Mouse (Mus musculus) testis, postnatal 10 days (tissue): ENCODE results near the gene Prtn3.

ENCODE experiments used
- DNase-seq: peaks from one replicate; pipeline ENCODE4 v3.0.0; 2021; ENCODE audit warnings: low spot score

Prtn3 gene

GRCm38 (mm10) chr10:79910556-79910955 lies 36.3 kb downstream of the Prtn3 start, which contains the start of gene Gm26602:
Gene Gm26602, plus strand, starts transcription at chr10:79910856.
- no peak for DNase-seq

DNA sequence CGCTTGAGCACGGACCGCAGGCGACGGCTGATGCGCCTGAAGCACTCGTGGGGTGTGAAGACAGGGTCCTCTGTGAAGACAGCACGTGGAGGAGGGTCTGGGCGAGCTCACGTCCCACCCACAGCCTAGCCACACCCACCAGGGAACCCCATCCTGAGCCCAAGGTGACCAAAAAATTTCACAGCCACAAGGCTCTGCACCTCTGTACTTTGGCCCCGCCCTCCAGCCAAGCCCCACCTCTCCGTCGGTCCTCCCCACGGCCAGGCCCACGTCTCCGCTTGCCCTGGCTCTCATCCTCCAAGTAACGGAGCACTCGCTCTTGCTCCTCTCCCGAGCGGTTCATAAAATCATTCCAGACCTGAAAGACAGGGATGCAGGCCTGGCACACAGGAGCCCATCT lies 38.1 kb downstream of the Prtn3 start:
- no peak for DNase-seq

GRCm38 (mm10) chr10:79914131-79914947 lies 40.1 kb downstream of the Prtn3 start:
- DNase-seq = no peak

GRCm38 (mm10) chr10:79914948-79915596 lies 40.8 kb downstream of the Prtn3 start:
- no peak for DNase-seq

GRCm38 (mm10) chr10:79916081-79916480 lies 41.8 kb downstream of the Prtn3 start:
- DNase-seq = no peak

DNA sequence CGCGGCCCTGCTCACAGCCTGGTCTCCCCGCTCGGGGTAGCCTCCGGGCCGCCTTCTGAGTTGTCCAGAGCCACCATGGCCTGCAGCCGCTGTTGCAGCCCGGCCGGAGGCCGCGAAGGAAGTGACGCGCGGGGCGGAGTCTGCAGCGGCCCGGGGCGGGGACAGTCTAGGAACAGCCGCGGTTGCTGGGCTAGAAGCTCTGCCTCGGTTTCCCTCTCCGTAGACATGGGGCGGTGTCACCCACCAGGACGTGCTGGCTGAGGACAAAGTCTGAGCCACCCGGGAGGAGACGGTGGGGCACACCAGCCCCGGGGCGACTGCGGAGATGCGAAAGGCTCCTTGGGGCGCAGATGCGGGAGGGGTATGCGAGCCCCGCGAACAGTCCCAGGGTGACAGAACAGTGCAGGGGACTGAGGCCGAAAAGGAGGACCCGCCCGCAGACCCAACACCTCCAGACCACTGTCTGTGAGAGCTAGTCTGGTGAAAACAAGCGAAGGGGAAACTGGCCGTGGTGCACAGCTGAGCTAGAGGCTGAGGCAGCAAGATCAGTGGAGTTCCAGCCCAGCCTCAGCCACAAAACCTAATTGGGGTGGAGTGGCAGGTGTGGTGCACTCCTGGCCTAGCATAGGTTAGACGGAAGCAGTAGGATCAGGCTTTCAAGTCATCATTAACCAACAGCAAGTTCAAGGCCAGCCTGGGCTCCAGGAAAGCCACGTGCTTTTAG lies 42.7 kb downstream of the Prtn3 start, which contains the start of gene Kiss1r:
TSS of gene Kiss1r (plus strand) at position 164 of the 724 bp plus-strand sequence.
- peak; percentile 94 for DNase-seq

GRCm38 (mm10) chr10:79917532-79918100 lies 43.3 kb downstream of the Prtn3 start:
- no peak for DNase-seq

DNA sequence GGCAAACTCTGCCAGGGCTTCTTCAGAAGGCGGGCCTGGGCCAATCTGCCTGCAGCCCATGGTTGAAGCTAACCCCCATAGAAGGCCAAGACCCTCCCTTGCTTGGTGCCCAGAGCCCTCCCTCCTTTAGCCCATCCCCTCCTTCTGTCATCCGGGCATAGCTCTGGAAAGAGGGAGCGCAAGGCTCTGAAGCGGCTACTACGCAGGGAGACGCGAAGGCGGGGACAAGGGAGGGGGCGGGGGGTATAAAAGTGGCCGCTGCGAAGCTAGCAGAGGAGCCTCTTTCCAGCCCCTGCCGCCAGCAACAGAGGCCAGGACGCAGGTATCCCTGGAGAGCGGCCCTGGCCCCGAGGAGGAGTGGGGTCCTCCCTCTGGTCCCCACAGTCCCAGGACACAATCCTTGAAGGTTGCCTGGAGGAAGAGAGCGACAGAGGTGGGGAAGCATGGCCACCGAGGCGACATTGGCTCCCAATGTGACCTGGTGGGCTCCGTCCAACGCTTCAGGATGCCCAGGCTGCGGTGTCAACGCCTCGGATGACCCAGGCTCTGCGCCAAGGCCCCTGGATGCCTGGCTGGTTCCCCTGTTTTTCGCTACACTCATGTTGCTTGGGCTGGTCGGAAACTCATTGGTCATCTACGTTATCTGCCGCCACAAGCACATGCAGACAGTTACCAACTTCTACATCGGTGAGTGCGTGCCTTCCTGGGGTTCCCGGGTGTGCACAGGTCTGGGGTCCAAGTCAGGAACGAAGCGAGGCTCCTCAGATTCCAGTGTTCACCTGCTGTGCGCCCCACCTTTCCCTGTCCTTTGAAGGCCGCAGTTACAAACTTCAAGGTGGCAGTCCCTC lies 44.2 kb downstream of the Prtn3 start:
- DNase-seq = no peak

GRCm38 (mm10) chr10:79919251-79919849 lies 45.1 kb downstream of the Prtn3 start:
- DNase-seq = no peak

GRCm38 (mm10) chr10:79920056-79920890 lies 46.0 kb downstream of the Prtn3 start:
- DNase-seq = no peak

DNA sequence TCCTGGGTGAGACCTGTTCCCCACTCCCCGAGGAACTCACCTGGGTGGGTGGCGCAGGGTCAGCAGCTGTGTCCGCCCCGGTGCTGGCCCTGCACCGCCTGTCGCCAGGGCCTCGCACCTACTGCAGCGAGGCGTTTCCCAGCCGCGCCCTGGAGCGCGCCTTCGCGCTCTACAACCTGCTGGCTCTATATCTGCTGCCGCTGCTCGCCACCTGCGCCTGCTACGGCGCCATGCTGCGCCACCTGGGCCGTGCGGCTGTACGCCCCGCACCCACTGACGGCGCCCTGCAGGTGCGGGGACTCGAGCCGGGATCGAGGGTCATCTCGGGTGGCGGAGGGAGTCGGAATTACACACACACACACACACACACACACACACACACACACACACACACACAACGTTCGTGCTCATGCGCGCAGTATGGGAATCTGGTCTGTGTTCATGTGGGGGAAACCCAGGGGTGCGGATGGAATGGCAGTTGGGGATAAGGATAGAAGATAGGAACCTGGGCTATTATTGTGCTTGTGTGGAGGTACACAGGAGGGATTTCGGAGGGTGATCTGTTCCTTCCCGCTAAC lies 46.8 kb downstream of the Prtn3 start, which contains the start of gene R3hdm4:
TSS of gene R3hdm4 (minus strand) at position 251 of the 578 bp plus-strand sequence.
- no peak for DNase-seq

GRCm38 (mm10) chr10:79921572-79921971 lies 47.3 kb downstream of the Prtn3 start:
- DNase-seq = no peak

GRCm38 (mm10) chr10:79924998-79925784 lies 50.9 kb downstream of the Prtn3 start:
- peak; percentile 96 for DNase-seq

- no peak for DNase-seq
These were observed 51.7 kb downstream of the Prtn3 start for GRCm38 (mm10) chr10:79925785-79926490.

DNA sequence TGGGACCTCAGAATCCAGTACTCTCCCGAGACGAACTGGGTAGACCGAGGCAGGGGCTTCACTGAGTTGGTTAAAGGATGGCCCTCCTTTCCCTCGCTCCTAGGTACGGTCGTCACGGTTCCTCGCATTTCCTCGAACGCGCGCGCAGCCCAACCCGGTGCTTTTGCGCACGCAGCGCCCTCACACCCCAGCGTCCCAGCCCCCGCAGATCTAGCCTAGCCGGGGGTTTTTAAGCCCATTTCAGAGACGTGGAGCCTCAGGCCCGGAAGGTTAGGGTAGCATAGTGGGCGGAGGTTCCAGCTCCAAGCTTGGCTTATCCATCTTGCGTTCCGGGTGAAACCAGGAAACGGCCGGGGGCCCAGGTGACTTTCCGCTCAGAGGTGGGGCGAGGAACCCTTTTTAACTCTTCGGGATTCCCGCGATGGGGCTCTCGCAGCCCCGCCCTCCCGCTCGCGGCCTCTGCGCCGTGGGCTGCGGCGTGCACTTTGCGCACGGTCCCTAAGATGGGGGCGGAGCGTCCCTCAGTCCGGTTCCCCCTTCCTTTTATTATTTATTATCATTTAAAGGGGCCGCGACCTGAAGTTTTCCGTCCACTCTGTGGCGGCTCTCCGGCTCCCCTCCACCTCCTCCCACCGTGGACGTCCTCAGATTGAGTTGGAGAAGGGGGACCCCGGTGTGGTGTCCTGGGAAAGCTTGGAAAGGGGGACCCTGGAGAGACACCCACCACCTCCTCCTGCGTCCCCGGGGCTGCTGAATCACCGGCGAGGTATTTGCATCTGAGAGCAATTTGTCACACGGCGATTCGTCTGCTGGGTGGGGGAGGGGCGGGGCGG lies 52.4 kb downstream of the Prtn3 start, which contains the start of gene Arid3a:
TSS of gene Arid3a (plus strand) at position 553 of the 833 bp plus-strand sequence.
- DNase-seq = peak; percentile 93

GRCm38 (mm10) chr10:79927324-79928029 lies 53.2 kb downstream of the Prtn3 start:
- DNase-seq = peak; percentile 67
